Mouse (Mus musculus) midbrain, embryonic 16.5 days (tissue): ENCODE results near the gene Dync1i1. TPM values are rescaled to one million over a fixed set of nuclear protein-coding genes. Genes with fewer than 3 reads are reported as not detected.
"Not testable (repeated sequence)": the region's sequence is repeated elsewhere in the genome, so short reads cannot be mapped to it uniquely, and the experiment has no call there.

Source experiments
- ATAC-seq: fragments of 200-750 bp; cut with Nextera tagmentation; 2 replicates; pipeline ENCODE4 v1.8.0; 2017; ENCODE audit warnings: moderate TSS enrichment
- H3K27ac ChIP-seq: fragments of 300-500 bp; sonication (generic); 2 replicates; pipeline ENCODE4 v1.5.1; 2014; ENCODE audit warnings: mild to moderate bottlenecking, low read length, mixed read lengths
- H3K27me3 ChIP-seq: fragments of 300-500 bp; sonication (generic); 2 replicates; pipeline ENCODE4 v1.6.1; 2014; ENCODE audit warnings: low read depth, low read length, mixed read lengths; ENCODE audit not compliant: control insufficient read depth, insufficient read depth
- H3K36me3 ChIP-seq: fragments of 300-500 bp; sonication (generic); 2 replicates; pipeline ENCODE4 v1.6.1; 2014; ENCODE audit warnings: mild to moderate bottlenecking, low read length, moderate library complexity, mixed read lengths; ENCODE audit not compliant: control insufficient read depth, insufficient read depth
- H3K4me1 ChIP-seq: fragments of 300-500 bp; sonication (generic); 2 replicates; pipeline ENCODE4 v1.6.1; 2014; ENCODE audit warnings: mild to moderate bottlenecking, low read length, mixed read lengths; ENCODE audit not compliant: control insufficient read depth, insufficient read depth
- H3K4me2 ChIP-seq: fragments of 300-500 bp; sonication (generic); 2 replicates; pipeline ENCODE4 v1.6.1; 2014; ENCODE audit warnings: mild to moderate bottlenecking, low read length, mixed read lengths
- H3K4me3 ChIP-seq: fragments of 300-500 bp; sonication (generic); 2 replicates; pipeline ENCODE4 v1.5.1; 2014; ENCODE audit warnings: low read depth, mild to moderate bottlenecking, low read length, moderate library complexity, mixed read lengths
- H3K9ac ChIP-seq: fragments of 300-500 bp; sonication (generic); 2 replicates; pipeline ENCODE4 v1.6.1; 2014; ENCODE audit warnings: low read depth, low read length, mixed read lengths
- H3K9me3 ChIP-seq: fragments of 300-500 bp; sonication (generic); replicated peaks from 2 replicates; pipeline ENCODE4 v1.6.1; 2014; ENCODE audit warnings: mild to moderate bottlenecking, low read length, mixed read lengths; ENCODE audit not compliant: control insufficient read depth, poor library complexity, severe bottlenecking
- WGBS: fragments of 180-500 bp; shearing (Covaris S2); extraction: QIAGEN DNeasy Blood & Tissue Kit; methylation state at CpG from one replicate; pipeline ENCODE4 v1.1.7; 2014; 5-methylcytosine and 5-hydroxymethylcytosine counted together
- polyA plus RNA-seq: library from polyadenylated mRNA; unstranded; fragments of >200 nt; fragmentation: Nextera tagmentation; extraction: Ambion mirVana; gene quantifications from 2 replicates; pipeline ENCODE4 v1.2.1, GENCODE M21; 2015

The Dync1i1 gene
- 27.1 and 43.1 TPM in 2 replicates for polyA plus RNA-seq

DNA sequence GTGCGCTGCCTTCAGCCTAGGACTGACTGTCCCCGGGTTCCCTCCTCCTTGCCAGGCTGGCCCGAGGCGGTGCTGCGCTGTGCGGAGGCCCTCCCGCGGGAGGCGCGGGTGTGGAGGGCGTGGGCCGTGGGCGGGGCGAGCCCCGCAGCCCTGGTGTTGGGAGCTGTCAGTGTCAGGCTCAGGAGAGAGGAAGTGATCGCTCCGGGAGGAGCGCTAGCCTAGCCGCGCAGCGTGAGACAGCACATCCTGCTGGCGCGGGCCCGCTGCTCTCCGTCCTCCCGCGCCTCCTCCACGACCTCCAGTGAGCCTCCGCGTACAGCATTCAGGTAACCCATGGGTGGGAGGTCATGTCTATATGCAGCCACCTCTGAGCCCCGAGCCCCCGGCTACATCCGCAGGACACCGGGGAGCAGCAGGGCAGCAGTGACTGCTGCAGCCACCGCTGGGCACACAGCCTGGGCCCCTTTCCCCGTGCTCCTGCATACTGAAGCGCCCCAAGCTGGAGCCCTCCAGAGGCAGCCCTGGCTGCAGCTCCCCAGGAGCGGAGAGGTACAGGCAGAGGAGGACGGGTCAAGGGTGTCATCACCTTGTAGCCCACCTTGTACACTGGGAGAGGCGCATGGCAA is at the start of gene Dync1i1:
TSS of gene Dync1i1 (plus strand) at position 29 of the 626 bp plus-strand sequence.
- Histone ChIP-seq H3K36me3 (no peaks in the 10 kb centered on the region), H3K9ac (peak within 1 kb of the TSS; percentile 79), H3K27me3 (0 out of 2 replicates have a peak, but pooled peaks cover 2% of the 10 kb centered on the region), H3K9me3 (no peaks in the 10 kb centered on the region), H3K4me3 (peak within 1 kb of the TSS; percentile 70), H3K27ac (peak within 1 kb of the TSS; percentile 6), H3K4me1 (peaks cover 3% of the 10 kb centered on the region; the same call in 1 of the 2 replicates), H3K4me2 (peak within 1 kb of the TSS; percentile 97)
- peak; percentile 95 for ATAC-seq
- under 1% methylated on average over 36 of the region's 40 CpGs for WGBS

DNA sequence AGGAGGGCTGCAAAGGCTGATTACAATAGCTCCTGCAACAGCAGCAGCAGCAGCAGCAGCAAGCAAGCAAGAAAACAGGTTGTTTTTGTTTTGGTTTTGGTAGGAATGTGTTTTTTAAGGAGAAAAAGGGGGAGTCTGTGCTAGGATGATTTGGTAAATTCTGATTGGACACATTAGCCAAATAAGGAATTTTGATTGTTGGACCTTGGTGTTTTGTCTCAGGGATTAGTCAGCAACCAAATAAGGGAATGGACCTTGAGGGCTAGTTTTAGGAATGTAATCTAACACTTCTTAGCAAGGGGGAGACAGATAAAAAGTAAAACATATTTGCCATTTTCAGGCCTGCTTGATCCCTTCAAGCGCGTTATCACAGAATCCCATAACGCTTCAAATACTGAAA is 45.7 kb upstream of the Dync1i1 start:
- H3K36me3 ChIP-seq: no peaks in the 10 kb centered on the region
- no peak overlapping the region for H3K9ac ChIP-seq
- H3K27me3 ChIP-seq: no peaks in the 10 kb centered on the region
- ATAC-seq: no peak
- 90% methylated on average over 3 of the region's 3 CpGs for WGBS
- no peaks in the 10 kb centered on the region for H3K9me3 ChIP-seq
- H3K27ac ChIP-seq: no peak overlapping the region
- no peak overlapping the region for H3K4me3 ChIP-seq
- H3K4me1 ChIP-seq: no peaks in the 10 kb centered on the region
- H3K4me2 ChIP-seq: no peak overlapping the region

- 90% methylated on average over 2 of the region's 2 CpGs for WGBS
- H3K4me3 ChIP-seq: no peak overlapping the region
These were observed 23.6 kb upstream of the Dync1i1 start for GRCm38 (mm10) chr6:5701826-5702225.

GRCm38 (mm10) chr6:5707894-5708293 is 17.5 kb upstream of the Dync1i1 start:
- not testable (repeated sequence) for ATAC-seq, H3K27ac ChIP-seq, H3K4me2 ChIP-seq, H3K4me3 ChIP-seq, H3K4me1 ChIP-seq, H3K9me3 ChIP-seq, H3K27me3 ChIP-seq, H3K9ac ChIP-seq, H3K36me3 ChIP-seq
- 23% methylated on average over 3 of the region's 3 CpGs for WGBS

More at GRCm38 (mm10) chr6:5701826-5702225, 23.6 kb upstream of the Dync1i1 start:
- H3K36me3 ChIP-seq: no peaks in the 10 kb centered on the region
- H3K4me2 ChIP-seq: no peak overlapping the region
- H3K27me3 ChIP-seq: no peaks in the 10 kb centered on the region
- ATAC-seq: no peak
- no peak overlapping the region for H3K9ac ChIP-seq
- H3K9me3 ChIP-seq: no peaks in the 10 kb centered on the region
- H3K27ac ChIP-seq: no peak overlapping the region
- H3K4me1 ChIP-seq: no peaks in the 10 kb centered on the region

DNA sequence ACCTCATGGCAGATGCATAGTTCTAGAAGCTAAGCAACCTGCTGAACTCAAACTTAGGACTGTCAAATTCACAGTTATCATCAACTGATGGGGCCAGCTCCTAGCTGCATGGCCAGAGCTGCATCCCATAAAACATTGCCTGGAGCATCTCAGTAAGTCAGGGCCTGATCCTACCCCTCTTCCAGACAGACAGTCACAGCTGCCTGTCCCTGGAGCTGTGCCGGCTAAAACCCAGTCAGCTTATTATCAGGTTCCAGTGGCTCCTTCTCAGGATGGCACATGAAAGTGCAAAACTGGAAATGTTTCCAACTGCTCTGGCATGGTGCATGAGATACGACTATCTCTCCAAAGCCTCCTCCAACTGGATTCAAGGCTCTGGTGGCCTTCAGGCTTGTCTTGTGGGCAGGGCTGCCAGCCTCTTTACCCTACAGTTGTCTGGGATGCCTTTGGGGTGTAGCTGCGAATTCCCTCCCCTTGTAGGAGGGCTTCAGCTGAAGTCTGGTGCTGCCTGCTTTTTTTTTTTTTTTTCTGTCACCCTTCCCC is 15.3 kb upstream of the Dync1i1 start:
- H3K9ac ChIP-seq: no peak overlapping the region
- H3K4me3 ChIP-seq: no peak overlapping the region
- no peak overlapping the region for H3K27ac ChIP-seq
- no peak for ATAC-seq
- H3K27me3 ChIP-seq: no peaks in the 10 kb centered on the region
- WGBS: 81% methylated on average over 3 of the region's 3 CpGs
- no peak overlapping the region for H3K4me2 ChIP-seq
- H3K36me3 ChIP-seq: no peaks in the 10 kb centered on the region
- H3K9me3 ChIP-seq: no peaks in the 10 kb centered on the region
- H3K4me1 ChIP-seq: no peaks in the 10 kb centered on the region

DNA sequence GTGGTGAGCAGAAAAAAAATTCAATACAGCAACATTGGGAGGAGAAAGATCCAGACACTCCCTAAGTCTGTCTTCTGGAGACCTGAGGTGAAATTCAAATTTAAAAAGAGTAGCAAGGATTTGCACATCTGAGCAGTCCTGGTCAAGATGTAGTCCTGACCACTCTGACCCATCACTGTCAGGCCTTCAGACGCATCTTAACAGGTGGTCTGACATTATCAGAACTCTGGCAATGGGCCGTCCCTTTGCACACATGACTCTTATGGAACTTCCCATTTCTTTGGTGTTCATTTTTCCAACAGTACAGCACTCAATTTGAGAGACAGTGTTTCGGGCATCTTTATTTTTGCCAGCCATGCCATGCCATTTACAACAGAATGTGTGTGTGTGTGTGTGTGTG is 12.8 kb upstream of the Dync1i1 start:
- Histone ChIP-seq H3K4me3 (no peak overlapping the region), H3K27me3 (no peaks in the 10 kb centered on the region), H3K9ac (no peak overlapping the region), H3K27ac (no peak overlapping the region), H3K9me3 (no peaks in the 10 kb centered on the region), H3K4me1 (no peaks in the 10 kb centered on the region), H3K4me2 (no peak overlapping the region), H3K36me3 (no peaks in the 10 kb centered on the region)
- whole genome bisulfite sequencing: 89% methylated on average over 3 of the region's 3 CpGs
- ATAC-seq: no peak

- no peak overlapping the region for H3K4me2 ChIP-seq
- 70% methylated on average over 3 of the region's 3 CpGs for whole genome bisulfite sequencing
- H3K9ac ChIP-seq: no peak overlapping the region
- no peaks in the 10 kb centered on the region for H3K36me3 ChIP-seq
- ATAC-seq: no peak
- no peaks in the 10 kb centered on the region for H3K4me1 ChIP-seq
- no peak overlapping the region for H3K4me3 ChIP-seq
- no peak overlapping the region for H3K27ac ChIP-seq
- no peaks in the 10 kb centered on the region for H3K9me3 ChIP-seq
- no peaks in the 10 kb centered on the region for H3K27me3 ChIP-seq
These were observed 10.3 kb upstream of the Dync1i1 start for GRCm38 (mm10) chr6:5715101-5715618.

DNA sequence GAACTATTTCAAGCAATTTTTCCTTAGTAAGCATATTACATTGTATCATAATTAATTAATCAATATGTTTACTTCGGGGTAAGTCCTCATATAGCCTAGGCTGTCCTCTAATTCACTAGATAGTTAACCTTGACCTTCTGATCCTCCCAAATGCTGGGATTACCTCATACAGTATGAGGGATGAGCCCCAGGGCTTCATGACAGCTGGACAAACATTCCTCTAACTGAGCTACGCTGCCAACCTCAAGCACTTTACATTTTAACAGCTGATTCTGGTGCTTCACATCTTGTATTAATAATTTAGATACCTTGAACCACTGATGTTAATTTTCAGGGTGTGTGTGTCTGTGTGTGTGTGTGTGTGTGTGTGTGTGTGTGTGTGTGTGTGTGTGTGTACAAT is 6.5 kb upstream of the Dync1i1 start:
- 80% methylated on average over 2 of the region's 2 CpGs for WGBS
- no peak overlapping the region for H3K9ac ChIP-seq
- H3K27me3 ChIP-seq: no peaks in the 10 kb centered on the region
- no peaks in the 10 kb centered on the region for H3K9me3 ChIP-seq
- no peak overlapping the region for H3K4me3 ChIP-seq
- H3K27ac ChIP-seq: no peak overlapping the region
- ATAC-seq: no peak
- H3K4me2 ChIP-seq: no peak overlapping the region
- H3K36me3 ChIP-seq: no peaks in the 10 kb centered on the region
- no peaks in the 10 kb centered on the region for H3K4me1 ChIP-seq

DNA sequence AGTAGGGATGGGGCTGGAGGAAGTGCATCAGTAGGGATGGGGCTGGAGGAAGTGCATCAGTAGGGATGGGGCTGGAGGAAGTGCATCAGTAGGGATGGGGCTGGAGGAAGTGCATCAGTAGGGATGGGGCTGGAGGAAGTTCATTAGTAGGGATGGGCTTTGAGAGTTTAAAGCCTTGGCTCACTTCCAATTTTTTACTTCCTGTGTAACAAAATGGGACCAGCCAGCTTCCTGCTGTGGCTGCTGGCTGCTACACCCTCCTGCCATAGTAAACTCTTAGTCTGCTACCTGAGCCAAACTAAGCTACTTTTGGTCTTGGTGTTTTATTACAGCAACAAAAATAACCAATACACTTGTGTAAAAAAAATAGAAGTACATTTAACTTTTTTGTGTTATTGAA is 4.7 kb upstream of the Dync1i1 start:
- H3K36me3 ChIP-seq, H3K4me2 ChIP-seq, H3K27me3 ChIP-seq, H3K9me3 ChIP-seq, H3K4me1 ChIP-seq, H3K27ac ChIP-seq, H3K9ac ChIP-seq, H3K4me3 ChIP-seq, ATAC-seq: not testable (repeated sequence)
